Mouse (Mus musculus) erythroblast, embryonic 14.5 days (primary cell): Measurements from ENCODE around the gene Atl1.

ENCODE experiments used
- GATA1 ChIP-seq: IDR thresholded peaks from 2 replicates; pipeline ENCODE4 v1.6.1; 2012; ENCODE audit warnings: low read length, inconsistent platforms, mixed read lengths
- TAL1 ChIP-seq: IDR thresholded peaks from 3 replicates; pipeline ENCODE4 v1.6.1; 2012; ENCODE audit warnings: low read length, inconsistent platforms, mixed read lengths

- TF ChIP-seq TAL1 (no peak), GATA1 (no peak)
Observed at GRCm38 (mm10) chr12:69887776-69888175, 4.6 kb upstream of the Atl1 start.
